ENCODE assay signal across 12 mouse cellular contexts in the genomic region with DNA sequence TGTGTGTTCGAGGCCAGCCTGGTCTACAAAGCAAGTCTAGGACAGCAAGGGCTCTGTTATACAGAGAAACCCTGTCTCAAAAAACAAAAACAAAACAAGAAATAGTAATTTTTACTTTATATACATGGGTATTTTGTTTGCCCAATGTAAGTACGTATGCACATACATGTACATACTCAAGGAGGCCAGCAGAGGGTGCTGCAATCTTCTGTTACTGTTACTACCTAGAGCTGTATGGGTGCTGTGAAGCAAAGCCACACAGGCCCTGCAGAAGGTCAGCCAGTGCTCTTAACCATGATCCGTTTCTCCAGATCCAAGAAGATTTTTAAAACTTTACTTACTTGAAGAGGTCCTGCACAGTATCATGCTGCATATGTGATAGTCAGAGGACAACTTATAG.
A peak's percentile ranks its signal among the peaks of the same experiment; 100 is the strongest.
DNase-seq lines count a peak whose midpoint lies in the region; ATAC-seq and TF ChIP-seq lines count a peak whose summit lies in the region.
"Had no signal": no experiment of that assay in that cellular context is flagged by ENCODE, and none has a peak within 500 bp of the region (broad histone marks: within the 10 kb centered on the region; RNA-seq: fewer than 3 reads in every experiment).

No protein-coding gene starts in this region.

- no peak for TF ChIP-seq EP300 in ES-Bruce4 (IDR thresholded peaks at IDR 0.05; ENCODE audit: insufficient read depth, low read depth, low read length)
- no peak for TF ChIP-seq EP300 in stomach, postnatal 0 days (optimal IDR thresholded peaks at IDR 0.05)

- ATAC-seq in stomach, postnatal 0 days (ENCODE audit: low FRiP score, low TSS enrichment), result no peak
- no peak for ATAC-seq in heart, embryonic 11.5 days (replicated peaks; ENCODE audit: insufficient number of reproducible peaks, low FRiP score, low TSS enrichment)

- DNase-seq in layer of hippocampus, adult 2 months (ENCODE audit: low spot score in 2 of 2), result no peak
- no peak for DNase-seq in layer of hippocampus, adult 11-12 months (ENCODE audit: low spot score)
- no peak for DNase-seq in stomach, postnatal 0 days (ENCODE audit: low spot score)
- DNase-seq in testis, postnatal 14 days (ENCODE audit: low spot score), result no peak
- DNase-seq: retina, postnatal 1 day had no signal

- no peaks in the 10 kb centered on the region for H3K4me1 ChIP-seq in ES-Bruce4 (ENCODE audit: control insufficient read depth, insufficient read depth, low read length)
- H3K4me1 ChIP-seq in bone marrow macrophage, adult 2 months (ENCODE audit: control insufficient read depth, insufficient read depth, low read length), result peaks cover 3% of the 10 kb centered on the region; the same call in 1 of the 2 replicates
- no peaks in the 10 kb centered on the region for H3K4me1 ChIP-seq in stomach, postnatal 0 days (replicated peaks; ENCODE audit: control insufficient read depth, insufficient read depth)
- H3K4me1 ChIP-seq in heart, embryonic 11.5 days (ENCODE audit: control insufficient read depth, insufficient read depth, low read length), result peaks cover 9% of the 10 kb centered on the region
- H3K4me1 ChIP-seq: embryonic facial prominence, embryonic 13.5 days; kidney, embryonic 15.5 days; stomach, embryonic 15.5 days had no signal

- peak; percentile 70 for TF ChIP-seq CTCF in layer of hippocampus, adult 2 months (conservative IDR thresholded peaks at IDR 0.05)
- TF ChIP-seq CTCF in ES-Bruce4 (IDR thresholded peaks at IDR 0.05; ENCODE audit: low read depth, low read length), result peak; percentile 26
- peak; percentile 28; the same call in 1 of the 2 replicates for TF ChIP-seq CTCF in bone marrow macrophage, adult 2 months (IDR thresholded peaks at IDR 0.05; ENCODE audit: low read depth, low read length)
- peak; percentile 54 for TF ChIP-seq CTCF in stomach, postnatal 0 days (IDR thresholded peaks at IDR 0.05; ENCODE audit: low read depth)

- no peak for TF ChIP-seq POLR2A in ES-Bruce4 (IDR thresholded peaks at IDR 0.05; ENCODE audit: insufficient read depth, low read length)
- no peak for TF ChIP-seq POLR2A in bone marrow macrophage, adult 2 months (IDR thresholded peaks at IDR 0.05; ENCODE audit: borderline replicate concordance, low read depth, low read length)

- no peaks in the 10 kb centered on the region for H3K9me3 ChIP-seq in ES-Bruce4 (replicated peaks; ENCODE audit: control insufficient read depth, insufficient read depth, low read length, poor library complexity, severe bottlenecking)
- no peaks in the 10 kb centered on the region for H3K9me3 ChIP-seq in stomach, postnatal 0 days (ENCODE audit: control insufficient read depth, low read length)
- H3K9me3 ChIP-seq in heart, embryonic 11.5 days (replicated peaks; ENCODE audit: control insufficient read depth, low read length), result no peaks in the 10 kb centered on the region; the same call in 1 of the 2 replicates
- H3K9me3 ChIP-seq: embryonic facial prominence, embryonic 13.5 days; kidney, embryonic 15.5 days; stomach, embryonic 15.5 days had no signal

- H3K27ac ChIP-seq in layer of hippocampus, adult 2 months, result no peak overlapping the region
- no peak overlapping the region for H3K27ac ChIP-seq in ES-Bruce4 (ENCODE audit: insufficient read depth, low read length)
- H3K27ac ChIP-seq in bone marrow macrophage, adult 2 months (ENCODE audit: insufficient read depth, low read depth, low read length), result no peak overlapping the region
- H3K27ac ChIP-seq in stomach, postnatal 0 days (replicated peaks), result no peak overlapping the region
- no peak overlapping the region for H3K27ac ChIP-seq in heart, embryonic 11.5 days (ENCODE audit: low read depth, low read length)
- H3K27ac ChIP-seq: embryonic facial prominence, embryonic 13.5 days; kidney, embryonic 15.5 days; stomach, embryonic 15.5 days had no signal

- WGBS in stomach, postnatal 0 days, result 89% methylated on average over 3 of the region's 3 CpGs
- 87% methylated on average over 3 of the region's 3 CpGs for WGBS in heart, embryonic 11.5 days (ENCODE audit: insufficient replicate concordance)

- H3K36me3 ChIP-seq in ES-Bruce4 (ENCODE audit: control insufficient read depth, insufficient read depth, low read length, poor library complexity, severe bottlenecking), result no peaks in the 10 kb centered on the region
- H3K36me3 ChIP-seq in stomach, postnatal 0 days (ENCODE audit: control insufficient read depth, insufficient read depth, low read length), result no peaks in the 10 kb centered on the region
- H3K36me3 ChIP-seq in heart, embryonic 11.5 days (ENCODE audit: control insufficient read depth, insufficient read depth, low read length), result no peaks in the 10 kb centered on the region
- H3K36me3 ChIP-seq: stomach, embryonic 15.5 days had no signal

- no peak overlapping the region for H3K9ac ChIP-seq in ES-Bruce4 (ENCODE audit: low read depth, poor library complexity, severe bottlenecking)
- no peak overlapping the region for H3K9ac ChIP-seq in stomach, postnatal 0 days (ENCODE audit: low read length)
- H3K9ac ChIP-seq in heart, embryonic 11.5 days (ENCODE audit: low read depth, low read length), result no peak overlapping the region
- H3K9ac ChIP-seq: embryonic facial prominence, embryonic 13.5 days; kidney, embryonic 15.5 days; stomach, embryonic 15.5 days had no signal

- H3K27me3 ChIP-seq in ES-Bruce4 (ENCODE audit: control insufficient read depth, insufficient read depth, low read length, poor library complexity, severe bottlenecking), result no peaks in the 10 kb centered on the region
- no peaks in the 10 kb centered on the region for H3K27me3 ChIP-seq in stomach, postnatal 0 days (ENCODE audit: control insufficient read depth, insufficient read depth, low read length)
- no peaks in the 10 kb centered on the region for H3K27me3 ChIP-seq in heart, embryonic 11.5 days (ENCODE audit: control insufficient read depth, insufficient read depth, low read length)
- H3K27me3 ChIP-seq: embryonic facial prominence, embryonic 13.5 days; kidney, embryonic 15.5 days; stomach, embryonic 15.5 days had no signal

- no peak overlapping the region for H3K4me3 ChIP-seq in layer of hippocampus, adult 2 months
- no peak overlapping the region for H3K4me3 ChIP-seq in ES-Bruce4 (ENCODE audit: low read depth, low read length)
- H3K4me3 ChIP-seq in bone marrow macrophage, adult 2 months (ENCODE audit: insufficient read depth, low read length), result no peak overlapping the region
- no peak overlapping the region for H3K4me3 ChIP-seq in stomach, postnatal 0 days (ENCODE audit: low read depth, low read length)
- no peak overlapping the region for H3K4me3 ChIP-seq in heart, embryonic 11.5 days (ENCODE audit: low read depth, low read length)
- H3K4me3 ChIP-seq: embryonic facial prominence, embryonic 13.5 days; kidney, embryonic 15.5 days; myocyte; stomach, embryonic 15.5 days had no signal

- no peak overlapping the region for H3K4me2 ChIP-seq in stomach, postnatal 0 days (replicated peaks; ENCODE audit: low read depth)
- H3K4me2 ChIP-seq in heart, embryonic 11.5 days, result no peak overlapping the region
- H3K4me2 ChIP-seq: embryonic facial prominence, embryonic 13.5 days; kidney, embryonic 15.5 days; stomach, embryonic 15.5 days had no signal
